Mouse (Mus musculus) heart, adult 2 months (tissue): ENCODE data around the gene Prkcg.

Experiments used
- CTCF ChIP-seq: fragments of 200-600 bp; IDR thresholded peaks from 2 replicates; pipeline ENCODE4 v1.8.1; 2022; ENCODE audit warnings: antibody characterized with exemption, mild to moderate bottlenecking, moderate library complexity
- EP300 ChIP-seq: fragments of 200-500 bp; IDR thresholded peaks from 2 replicates; pipeline ENCODE4 v1.6.1; 2011; ENCODE audit warnings: low read depth, low read length, control low read depth; ENCODE audit not compliant: insufficient read depth
- POLR2A ChIP-seq: fragments of 200-500 bp; IDR thresholded peaks from 2 replicates; pipeline ENCODE4 v1.6.1; 2011; ENCODE audit warnings: mild to moderate bottlenecking, low read depth, low read length, control low read depth; ENCODE audit not compliant: insufficient read depth

GRCm38 (mm10) chr7:3261446-3261845 lies 27.5 kb upstream of the Prkcg start:
- TF ChIP-seq POLR2A = no peak
- no peak for TF ChIP-seq CTCF
- TF ChIP-seq EP300 = no peak
